Mouse (Mus musculus): Measurements from ENCODE around the gene Ap4b1. TPM values are rescaled to one million over a fixed set of nuclear protein-coding genes. Genes with fewer than 3 reads are reported as not detected.
"Not testable (repeated sequence)": the region's sequence is repeated elsewhere in the genome, so short reads cannot be mapped to it uniquely, and the experiment has no call there.

The Ap4b1 gene
- polyA plus RNA-seq, 1 experiment from 2014 or later: 17.5 TPM

- peak within 1 kb of the TSS; percentile 90 for H3K27ac ChIP-seq (ENCODE audit: low read depth, low read length)
- H3K27me3 ChIP-seq (ENCODE audit: control insufficient read depth, insufficient read depth, low read length): no peaks in the 10 kb centered on the region
- 10% methylated on average over 40 of the region's 49 CpGs for WGBS (ENCODE audit: insufficient replicate concordance)
- H3K4me2 ChIP-seq: peak within 1 kb of the TSS; percentile 90
- H3K9me3 ChIP-seq (replicated peaks; ENCODE audit: control insufficient read depth, low read length): no peaks in the 10 kb centered on the region
- ATAC-seq (replicated peaks; ENCODE audit: insufficient number of reproducible peaks, low FRiP score, low TSS enrichment): peak; percentile 94
- peak within 1 kb of the TSS; percentile 96 for H3K4me3 ChIP-seq (ENCODE audit: low read depth, low read length)
- no peaks in the 10 kb centered on the region for H3K36me3 ChIP-seq (ENCODE audit: control insufficient read depth, insufficient read depth, low read length)
- peak within 1 kb of the TSS; percentile 95 for H3K9ac ChIP-seq (ENCODE audit: low read depth, low read length)
- H3K4me1 ChIP-seq (ENCODE audit: control insufficient read depth, insufficient read depth, low read length): peaks cover 9% of the 10 kb centered on the region; the same call in 1 of the 2 replicates
Measured at GRCm38 (mm10) chr3:103791230-103792110, 17.9 kb upstream of the Ap4b1 start, which contains the start of gene Hipk1. Gene Hipk1, minus strand, starts transcription at chr3:103791563.

GRCm38 (mm10) chr3:103792111-103792406, 17.3 kb upstream of the Ap4b1 start:
- H3K4me1 ChIP-seq (ENCODE audit: control insufficient read depth, insufficient read depth, low read length); H3K36me3 ChIP-seq (ENCODE audit: control insufficient read depth, insufficient read depth, low read length); H3K27me3 ChIP-seq (ENCODE audit: control insufficient read depth, insufficient read depth, low read length); H3K9me3 ChIP-seq (replicated peaks; ENCODE audit: control insufficient read depth, low read length); ATAC-seq (replicated peaks; ENCODE audit: insufficient number of reproducible peaks, low FRiP score, low TSS enrichment): not testable (repeated sequence)
- Histone ChIP-seq H3K27ac (ENCODE audit: low read depth, low read length) (peak overlapping the region; percentile 90), H3K4me3 (ENCODE audit: low read depth, low read length) (peak overlapping the region; percentile 96; the same call in 1 of the 2 replicates), H3K9ac (ENCODE audit: low read depth, low read length) (peak overlapping the region; percentile 95), H3K4me2 (peak overlapping the region; percentile 90)
- 76% methylated on average over 5 of the region's 5 CpGs for WGBS (ENCODE audit: insufficient replicate concordance)

GRCm38 (mm10) chr3:103792566-103792965, 16.8 kb upstream of the Ap4b1 start:
- H3K9me3 ChIP-seq (replicated peaks; ENCODE audit: control insufficient read depth, low read length): no peaks in the 10 kb centered on the region

GRCm38 (mm10) chr3:103796389-103796788, 12.9 kb upstream of the Ap4b1 start:
- 60% methylated on average over 2 of the region's 2 CpGs for WGBS (ENCODE audit: insufficient replicate concordance)
- no peak overlapping the region for H3K4me3 ChIP-seq (ENCODE audit: low read depth, low read length)
- no peaks in the 10 kb centered on the region for H3K9me3 ChIP-seq (replicated peaks; ENCODE audit: control insufficient read depth, low read length)
- H3K36me3 ChIP-seq (ENCODE audit: control insufficient read depth, insufficient read depth, low read length): no peaks in the 10 kb centered on the region
- no peak overlapping the region for H3K27ac ChIP-seq (ENCODE audit: low read depth, low read length)
- no peaks in the 10 kb centered on the region; the same call in 1 of the 2 replicates for H3K27me3 ChIP-seq (ENCODE audit: control insufficient read depth, insufficient read depth, low read length)
- 0 out of 2 replicates have a peak, but pooled peaks cover 1% of the 10 kb centered on the region for H3K4me1 ChIP-seq (ENCODE audit: control insufficient read depth, insufficient read depth, low read length)
- ATAC-seq (replicated peaks; ENCODE audit: insufficient number of reproducible peaks, low FRiP score, low TSS enrichment): no peak
- no peak overlapping the region for H3K9ac ChIP-seq (ENCODE audit: low read depth, low read length)
- H3K4me2 ChIP-seq: no peak overlapping the region

More at GRCm38 (mm10) chr3:103792566-103792965, 16.8 kb upstream of the Ap4b1 start:
- Histone ChIP-seq H3K27me3 (ENCODE audit: control insufficient read depth, insufficient read depth, low read length) (no peaks in the 10 kb centered on the region; the same call in 1 of the 2 replicates), H3K36me3 (ENCODE audit: control insufficient read depth, insufficient read depth, low read length) (no peaks in the 10 kb centered on the region), H3K9ac (ENCODE audit: low read depth, low read length) (no peak overlapping the region), H3K4me2 (no peak overlapping the region), H3K4me1 (ENCODE audit: control insufficient read depth, insufficient read depth, low read length) (peaks cover 9% of the 10 kb centered on the region; the same call in 1 of the 2 replicates), H3K4me3 (ENCODE audit: low read depth, low read length) (no peak overlapping the region), H3K27ac (ENCODE audit: low read depth, low read length) (no peak overlapping the region)
- 62% methylated on average over 1 of the region's 1 CpGs for WGBS (ENCODE audit: insufficient replicate concordance)
- no peak for ATAC-seq (replicated peaks; ENCODE audit: insufficient number of reproducible peaks, low FRiP score, low TSS enrichment)

- ATAC-seq (replicated peaks; ENCODE audit: insufficient number of reproducible peaks, low FRiP score, low TSS enrichment): peak; percentile 86
- Histone ChIP-seq H3K27ac (ENCODE audit: low read depth, low read length) (peak overlapping the region; percentile 37; the same call in 1 of the 2 replicates), H3K4me1 (ENCODE audit: control insufficient read depth, insufficient read depth, low read length) (peaks cover 6% of the 10 kb centered on the region; the same call in 1 of the 2 replicates), H3K27me3 (ENCODE audit: control insufficient read depth, insufficient read depth, low read length) (no peaks in the 10 kb centered on the region; the same call in 1 of the 2 replicates), H3K9ac (ENCODE audit: low read depth, low read length) (no peak overlapping the region), H3K4me3 (ENCODE audit: low read depth, low read length) (no peak overlapping the region), H3K9me3 (replicated peaks; ENCODE audit: control insufficient read depth, low read length) (no peaks in the 10 kb centered on the region), H3K36me3 (ENCODE audit: control insufficient read depth, insufficient read depth, low read length) (peaks cover 9% of the 10 kb centered on the region), H3K4me2 (no peak overlapping the region)
- 42% methylated on average over 2 of the region's 2 CpGs for WGBS (ENCODE audit: insufficient replicate concordance)
Measured at GRCm38 (mm10) chr3:103799507-103799906, 9.8 kb upstream of the Ap4b1 start.

- WGBS (ENCODE audit: insufficient replicate concordance): 57% methylated on average over 10 of the region's 10 CpGs
- H3K4me1 ChIP-seq (ENCODE audit: control insufficient read depth, insufficient read depth, low read length): peaks cover 6% of the 10 kb centered on the region; the same call in 1 of the 2 replicates
- no peaks in the 10 kb centered on the region for H3K9me3 ChIP-seq (replicated peaks; ENCODE audit: control insufficient read depth, low read length)
- H3K4me3 ChIP-seq (ENCODE audit: low read depth, low read length): no peak overlapping the region
- no peaks in the 10 kb centered on the region; the same call in 1 of the 2 replicates for H3K27me3 ChIP-seq (ENCODE audit: control insufficient read depth, insufficient read depth, low read length)
- H3K9ac ChIP-seq (ENCODE audit: low read depth, low read length): peak overlapping the region; percentile 43; the same call in 1 of the 2 replicates
- peak overlapping the region; percentile 60 for H3K27ac ChIP-seq (ENCODE audit: low read depth, low read length)
- peak; percentile 66 for ATAC-seq (replicated peaks; ENCODE audit: insufficient number of reproducible peaks, low FRiP score, low TSS enrichment)
- H3K36me3 ChIP-seq (ENCODE audit: control insufficient read depth, insufficient read depth, low read length): peaks cover 16% of the 10 kb centered on the region
- peak overlapping the region; percentile 7; the same call in 1 of the 2 replicates for H3K4me2 ChIP-seq
Measured at GRCm38 (mm10) chr3:103801631-103802531, 7.4 kb upstream of the Ap4b1 start.

- Histone ChIP-seq H3K36me3 (ENCODE audit: control insufficient read depth, insufficient read depth, low read length) (peaks cover 16% of the 10 kb centered on the region), H3K4me3 (ENCODE audit: low read depth, low read length) (no peak overlapping the region), H3K4me2 (no peak overlapping the region), H3K9ac (ENCODE audit: low read depth, low read length) (no peak overlapping the region), H3K27me3 (ENCODE audit: control insufficient read depth, insufficient read depth, low read length) (no peaks in the 10 kb centered on the region), H3K27ac (ENCODE audit: low read depth, low read length) (peak overlapping the region; percentile 22), H3K4me1 (ENCODE audit: control insufficient read depth, insufficient read depth, low read length) (peaks cover 6% of the 10 kb centered on the region; the same call in 1 of the 2 replicates), H3K9me3 (replicated peaks; ENCODE audit: control insufficient read depth, low read length) (no peaks in the 10 kb centered on the region)
- ATAC-seq (replicated peaks; ENCODE audit: insufficient number of reproducible peaks, low FRiP score, low TSS enrichment): no peak
- 84% methylated on average over 8 of the region's 8 CpGs for WGBS (ENCODE audit: insufficient replicate concordance)
Measured at GRCm38 (mm10) chr3:103802861-103803260, 6.5 kb upstream of the Ap4b1 start.

GRCm38 (mm10) chr3:103805671-103806070, 3.6 kb upstream of the Ap4b1 start:
- Histone ChIP-seq H3K4me1 (ENCODE audit: control insufficient read depth, insufficient read depth, low read length) (peaks cover 9% of the 10 kb centered on the region; the same call in 1 of the 2 replicates), H3K4me3 (ENCODE audit: low read depth, low read length) (no peak overlapping the region), H3K9me3 (replicated peaks; ENCODE audit: control insufficient read depth, low read length) (no peaks in the 10 kb centered on the region), H3K36me3 (ENCODE audit: control insufficient read depth, insufficient read depth, low read length) (peaks cover 16% of the 10 kb centered on the region), H3K27ac (ENCODE audit: low read depth, low read length) (no peak overlapping the region), H3K4me2 (no peak overlapping the region), H3K9ac (ENCODE audit: low read depth, low read length) (no peak overlapping the region), H3K27me3 (ENCODE audit: control insufficient read depth, insufficient read depth, low read length) (no peaks in the 10 kb centered on the region)
- no peak for ATAC-seq (replicated peaks; ENCODE audit: insufficient number of reproducible peaks, low FRiP score, low TSS enrichment)
- WGBS (ENCODE audit: insufficient replicate concordance): 79% methylated on average over 1 of the region's 1 CpGs

Data from heart, embryonic 11.5 days (tissue).